Mouse (Mus musculus): ENCODE results near the gene Pip4k2b.
"Not testable (repeated sequence)": the region's sequence is repeated elsewhere in the genome, so short reads cannot be mapped to it uniquely, and the experiment has no call there.

Pip4k2b gene

GRCm38 (mm10) chr11:97744063-97744717, at the start of gene Pip4k2b:
Pip4k2b (minus strand) TSS chr11:97744704.
- peak; percentile 47 to 53 for DNase-seq (ENCODE audit: low spot score in 2 of 2)

- DNase-seq (ENCODE audit: low spot score in 2 of 2), result no peak
Observed at GRCm38 (mm10) chr11:97793165-97793564, 48.7 kb upstream of the Pip4k2b start.

- DNase-seq (ENCODE audit: low spot score in 2 of 2), result not testable (repeated sequence)
Observed at GRCm38 (mm10) chr11:97790778-97791438, 46.4 kb upstream of the Pip4k2b start.

GRCm38 (mm10) chr11:97789727-97790126, 45.2 kb upstream of the Pip4k2b start:
- no peak for DNase-seq (ENCODE audit: low spot score in 2 of 2)

- DNase-seq (ENCODE audit: low spot score in 2 of 2), result no peak
Observed at GRCm38 (mm10) chr11:97787961-97788360, 43.5 kb upstream of the Pip4k2b start.

- DNase-seq (ENCODE audit: low spot score in 2 of 2), result no peak
Observed at GRCm38 (mm10) chr11:97782564-97782895, 38.0 kb upstream of the Pip4k2b start.

- peak; percentile 98 to 100 for DNase-seq (ENCODE audit: low spot score in 2 of 2)
Observed at GRCm38 (mm10) chr11:97781832-97782563, 37.5 kb upstream of the Pip4k2b start, which contains the start of gene Rpl23. Rpl23 (minus strand) TSS chr11:97782437.

GRCm38 (mm10) chr11:97781478-97781831, 37.0 kb upstream of the Pip4k2b start:
- no peak for DNase-seq (ENCODE audit: low spot score in 2 of 2)

GRCm38 (mm10) chr11:97779968-97780701, 35.6 kb upstream of the Pip4k2b start:
- DNase-seq (ENCODE audit: low spot score in 2 of 2), result no peak

GRCm38 (mm10) chr11:97778918-97779317, 34.4 kb upstream of the Pip4k2b start:
- no peak for DNase-seq (ENCODE audit: low spot score in 2 of 2)

- DNase-seq (ENCODE audit: low spot score in 2 of 2), result no peak
Observed at GRCm38 (mm10) chr11:97777129-97777529, 32.6 kb upstream of the Pip4k2b start.

GRCm38 (mm10) chr11:97776497-97777128, 32.1 kb upstream of the Pip4k2b start:
- no peak for DNase-seq (ENCODE audit: low spot score in 2 of 2)

GRCm38 (mm10) chr11:97775808-97776496, 31.4 kb upstream of the Pip4k2b start, which contains the start of gene 1700001P01Rik:
1700001P01Rik (minus strand) TSS chr11:97775918.
- no peak for DNase-seq (ENCODE audit: low spot score in 2 of 2)

- DNase-seq (ENCODE audit: low spot score in 2 of 2), result no peak
Observed at GRCm38 (mm10) chr11:97775186-97775585, 30.7 kb upstream of the Pip4k2b start.

- DNase-seq (ENCODE audit: low spot score in 2 of 2), result no peak
Observed at GRCm38 (mm10) chr11:97771410-97771809, 26.9 kb upstream of the Pip4k2b start.

- no peak for DNase-seq (ENCODE audit: low spot score in 2 of 2)
Observed at GRCm38 (mm10) chr11:97769704-97770103, 25.2 kb upstream of the Pip4k2b start.

GRCm38 (mm10) chr11:97766154-97766881, 21.8 kb upstream of the Pip4k2b start, which contains the start of gene Cwc25:
Cwc25 (minus strand) TSS chr11:97766556.
- DNase-seq (ENCODE audit: low spot score in 2 of 2), result peak; percentile 93

- no peak for DNase-seq (ENCODE audit: low spot score in 2 of 2)
Observed at GRCm38 (mm10) chr11:97761638-97762037, 17.1 kb upstream of the Pip4k2b start.

GRCm38 (mm10) chr11:97758942-97759341, 14.4 kb upstream of the Pip4k2b start:
- DNase-seq (ENCODE audit: low spot score in 2 of 2), result no peak

GRCm38 (mm10) chr11:97758125-97758524, 13.6 kb upstream of the Pip4k2b start:
- DNase-seq (ENCODE audit: low spot score in 2 of 2), result no peak

Data from frontal cortex, postnatal 14 days (tissue).